Mouse (Mus musculus) forebrain, embryonic 16.5 days (tissue): ENCODE data around the gene Rfc4. TPM values are rescaled to one million over a fixed set of nuclear protein-coding genes. Genes with fewer than 3 reads are reported as not detected.
A peak's percentile ranks its signal among the peaks of the same experiment; 100 is the strongest.

Source experiments
- ATAC-seq: fragments of 200-750 bp; cut with Nextera tagmentation; 2 replicates; pipeline ENCODE4 v1.8.0; 2017; ENCODE audit warnings: mild to moderate bottlenecking, moderate library complexity
- H3K27ac ChIP-seq: fragments of 300-500 bp; sonication (generic); 2 replicates; pipeline ENCODE4 v1.5.1; 2014; ENCODE audit warnings: low read length, control low read depth
- H3K27me3 ChIP-seq: fragments of 300-500 bp; sonication (generic); replicated peaks from 2 replicates; pipeline ENCODE4 v1.6.1; 2014; ENCODE audit warnings: low read length; ENCODE audit not compliant: control insufficient read depth, insufficient read depth
- H3K36me3 ChIP-seq: fragments of 300-500 bp; sonication (generic); 2 replicates; pipeline ENCODE4 v1.6.1; 2014; ENCODE audit not compliant: control insufficient read depth, insufficient read depth
- H3K4me1 ChIP-seq: fragments of 300-500 bp; sonication (generic); replicated peaks from 2 replicates; pipeline ENCODE4 v1.6.1; 2014; ENCODE audit warnings: low read length; ENCODE audit not compliant: control insufficient read depth, insufficient read depth
- H3K4me2 ChIP-seq: fragments of 300-500 bp; sonication (generic); 2 replicates; pipeline ENCODE4 v1.6.1; 2014; ENCODE audit warnings: mild to moderate bottlenecking, low read length, control low read depth
- H3K4me3 ChIP-seq: fragments of 300-500 bp; sonication (generic); replicated peaks from 2 replicates; pipeline ENCODE4 v1.5.1; 2014; ENCODE audit warnings: mild to moderate bottlenecking, low read length, control low read depth
- H3K9ac ChIP-seq: fragments of 300-500 bp; sonication (generic); replicated peaks from 2 replicates; pipeline ENCODE4 v1.6.1; 2014; ENCODE audit warnings: low read depth, low read length, control low read depth
- H3K9me3 ChIP-seq: fragments of 300-500 bp; sonication (generic); 2 replicates; pipeline ENCODE4 v1.6.1; 2016; ENCODE audit warnings: low read length; ENCODE audit not compliant: control insufficient read depth
- WGBS: fragments of 180-500 bp; shearing (Covaris S2); extraction: QIAGEN DNeasy Blood & Tissue Kit; methylation state at CpG from one replicate; pipeline ENCODE4 v1.1.7; 2014; 5-methylcytosine and 5-hydroxymethylcytosine counted together
- polyA plus RNA-seq: library from polyadenylated mRNA; unstranded; fragments of >200 nt; fragmentation: Nextera tagmentation; extraction: Ambion mirVana; gene quantifications from 2 replicates; pipeline ENCODE4 v1.2.1, GENCODE M21; 2015

Rfc4 gene
- polyA plus RNA-seq: 67.2 and 79.4 TPM in 2 replicates

DNA sequence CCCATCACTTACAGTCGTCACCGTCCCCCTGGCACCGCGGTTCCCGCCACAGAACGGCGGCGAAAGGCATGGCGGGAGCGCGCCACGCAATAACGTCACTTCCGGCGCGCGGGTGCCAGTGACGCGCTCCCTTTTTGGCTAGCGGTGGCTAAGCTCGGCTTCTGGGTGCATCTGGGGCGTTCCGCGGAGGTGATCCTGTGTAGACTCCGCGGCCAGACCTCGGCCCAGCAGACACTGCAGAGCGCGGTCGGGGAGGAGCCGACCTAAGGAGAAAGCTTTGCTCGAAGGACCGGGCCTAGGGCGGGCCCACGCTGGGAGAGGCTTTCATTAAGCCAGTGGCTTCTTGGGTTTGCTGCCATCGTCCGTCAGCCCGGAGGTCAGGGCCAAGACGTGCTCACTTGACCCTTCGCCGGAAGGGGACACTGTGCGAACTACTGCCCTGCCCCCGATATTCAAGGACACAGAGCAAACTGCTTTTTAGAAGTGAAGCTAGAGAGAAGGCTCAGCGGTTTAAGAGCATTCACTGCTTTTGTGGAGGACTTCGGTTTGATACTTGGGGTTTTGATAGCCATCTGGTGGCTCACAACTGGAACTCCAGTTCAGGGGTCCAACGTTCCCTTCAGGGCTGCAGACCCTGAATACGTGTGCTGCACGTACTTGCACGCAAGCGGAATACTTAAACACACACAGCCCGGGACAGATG is at the start of gene Rfc4:
TSS of gene Rfc4 (minus strand) at position 65 of the 703 bp plus-strand sequence.
- H3K9me3 ChIP-seq: no peaks in the 10 kb centered on the region
- WGBS: under 1% methylated on average over 51 of the region's 51 CpGs
- peak within 1 kb of the TSS; percentile 78 for H3K4me3 ChIP-seq
- ATAC-seq: peak; percentile 96
- H3K4me2 ChIP-seq: peak within 1 kb of the TSS; percentile 97
- peak within 1 kb of the TSS; percentile 96 for H3K9ac ChIP-seq
- no peaks in the 10 kb centered on the region for H3K27me3 ChIP-seq
- peaks cover 18% of the 10 kb centered on the region for H3K4me1 ChIP-seq
- H3K36me3 ChIP-seq: no peaks in the 10 kb centered on the region; the same call in 1 of the 2 replicates
- peak within 1 kb of the TSS; percentile 96 for H3K27ac ChIP-seq

DNA sequence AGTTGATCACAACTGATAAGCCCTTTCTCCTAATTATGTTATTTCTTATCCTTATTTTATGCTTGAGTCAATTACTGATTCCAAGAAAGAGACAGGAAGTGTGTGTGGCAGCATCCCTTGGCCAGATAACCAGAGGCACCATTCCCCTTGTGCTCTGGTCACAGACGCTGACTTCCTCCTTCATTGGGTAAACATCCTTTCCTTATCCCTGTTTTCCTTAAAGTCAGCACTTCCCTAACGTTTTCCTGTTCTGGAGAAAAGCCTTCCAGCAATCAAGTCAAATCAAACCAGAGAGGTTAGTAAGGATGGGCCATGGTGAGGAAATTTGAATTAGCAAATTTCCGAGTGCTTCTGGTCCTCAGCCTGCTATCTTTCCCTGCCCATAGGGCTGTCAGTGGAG is 48.4 kb upstream of the Rfc4 start:
- ATAC-seq: no peak
- WGBS: 71% methylated on average over 3 of the region's 3 CpGs
- Histone ChIP-seq H3K9me3 (peaks cover 5% of the 10 kb centered on the region; the same call in 1 of the 2 replicates), H3K4me1 (no peaks in the 10 kb centered on the region), H3K27me3 (no peaks in the 10 kb centered on the region), H3K4me2 (no peak overlapping the region), H3K27ac (no peak overlapping the region), H3K36me3 (no peaks in the 10 kb centered on the region), H3K4me3 (no peak overlapping the region), H3K9ac (no peak overlapping the region)

DNA sequence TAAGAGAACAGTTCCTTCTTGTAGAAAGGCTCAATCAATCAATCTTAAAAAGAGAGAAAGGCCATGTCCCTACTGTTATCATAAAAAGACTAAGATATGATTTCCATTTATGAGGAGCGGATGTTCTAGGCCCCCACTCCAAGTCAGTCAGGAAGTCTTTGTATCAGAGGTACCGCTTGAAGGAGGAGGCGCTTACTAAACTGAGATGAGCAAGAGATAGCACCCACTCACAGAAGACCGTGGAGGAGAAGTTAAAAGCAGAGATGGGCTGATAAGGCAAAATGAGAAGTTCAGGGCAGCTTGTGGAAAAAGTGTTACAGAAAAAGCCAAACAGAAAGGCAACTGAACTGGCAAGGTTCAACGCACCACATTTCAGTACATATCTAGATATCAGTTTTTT is 47.3 kb upstream of the Rfc4 start:
- Histone ChIP-seq H3K27ac (no peak overlapping the region), H3K4me3 (no peak overlapping the region), H3K9ac (no peak overlapping the region), H3K36me3 (no peaks in the 10 kb centered on the region), H3K4me2 (no peak overlapping the region), H3K9me3 (peaks cover 5% of the 10 kb centered on the region; the same call in 1 of the 2 replicates), H3K27me3 (no peaks in the 10 kb centered on the region), H3K4me1 (no peaks in the 10 kb centered on the region)
- 92% methylated on average over 5 of the region's 5 CpGs for WGBS
- ATAC-seq: no peak

DNA sequence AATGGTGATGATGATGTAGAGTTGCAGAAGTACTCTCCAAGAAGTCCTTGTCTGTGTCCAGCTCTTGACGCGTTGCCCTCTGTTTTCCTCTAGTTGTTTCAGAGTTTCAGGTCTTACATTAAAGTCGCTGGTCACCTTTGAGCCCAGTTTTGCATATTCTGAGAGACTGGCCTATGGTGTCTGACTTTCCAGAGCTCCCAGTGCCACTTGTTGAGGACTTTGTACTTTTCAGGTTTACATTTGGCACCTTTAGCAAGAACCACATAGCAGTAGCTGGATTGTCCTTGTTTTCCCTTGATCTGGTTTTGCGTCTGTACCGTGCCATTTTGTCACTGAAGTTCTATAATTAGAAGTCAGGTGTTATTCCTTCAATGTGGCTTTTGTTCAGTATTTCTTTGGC is 46.4 kb upstream of the Rfc4 start:
- 93% methylated on average over 5 of the region's 5 CpGs for WGBS
- H3K36me3 ChIP-seq: no peaks in the 10 kb centered on the region
- H3K9me3 ChIP-seq: peaks cover 5% of the 10 kb centered on the region; the same call in 1 of the 2 replicates
- no peak overlapping the region for H3K27ac ChIP-seq
- no peaks in the 10 kb centered on the region for H3K27me3 ChIP-seq
- H3K4me2 ChIP-seq: no peak overlapping the region
- H3K4me1 ChIP-seq: no peaks in the 10 kb centered on the region
- no peak overlapping the region for H3K9ac ChIP-seq
- no peak overlapping the region for H3K4me3 ChIP-seq
- ATAC-seq: no peak

DNA sequence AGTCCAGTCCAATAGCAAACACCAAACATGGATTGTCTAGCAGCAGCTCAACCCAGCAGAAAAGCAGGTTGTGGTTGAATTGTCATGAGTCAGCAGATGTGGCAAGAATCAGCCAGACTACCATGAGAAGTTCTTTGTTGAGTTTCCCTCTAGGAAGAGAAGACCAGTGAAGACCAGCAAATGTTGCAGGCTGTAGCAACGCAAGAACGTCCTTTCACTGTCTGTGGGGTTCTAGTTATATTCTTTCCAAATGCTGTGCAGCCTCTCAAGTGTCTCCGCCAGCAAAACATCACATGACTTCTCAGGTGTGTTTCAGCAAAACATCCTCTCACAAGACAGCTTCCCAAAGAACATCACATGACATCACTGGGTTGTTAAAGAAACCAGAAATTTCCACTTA is 43.3 kb upstream of the Rfc4 start:
- Histone ChIP-seq H3K9me3 (peaks cover 5% of the 10 kb centered on the region; the same call in 1 of the 2 replicates), H3K27me3 (no peaks in the 10 kb centered on the region), H3K9ac (no peak overlapping the region), H3K27ac (no peak overlapping the region), H3K4me2 (no peak overlapping the region), H3K4me3 (no peak overlapping the region), H3K4me1 (no peaks in the 10 kb centered on the region), H3K36me3 (no peaks in the 10 kb centered on the region)
- 88% methylated on average over 3 of the region's 3 CpGs for WGBS
- ATAC-seq: no peak

DNA sequence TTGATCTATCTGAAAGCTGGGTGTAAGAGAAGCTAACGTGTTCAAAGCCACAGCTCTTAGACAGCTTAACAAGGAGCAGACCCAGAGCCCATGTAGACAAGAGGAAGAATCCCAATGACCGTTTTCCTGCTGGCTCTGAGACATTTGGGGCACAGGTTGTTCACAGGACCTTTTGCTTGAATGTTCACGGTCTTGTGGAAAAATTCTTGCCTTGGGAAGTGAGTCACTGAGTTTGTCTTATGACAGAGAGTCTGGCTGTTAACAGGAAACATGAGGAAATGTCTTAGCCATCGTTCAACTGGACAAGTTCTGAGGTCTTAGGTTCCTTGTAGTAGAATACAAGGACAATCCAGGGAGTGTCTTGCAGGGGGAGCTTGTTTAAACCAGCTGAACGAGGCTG is 39.5 kb upstream of the Rfc4 start:
- no peak overlapping the region for H3K4me3 ChIP-seq
- no peak overlapping the region for H3K27ac ChIP-seq
- H3K4me1 ChIP-seq: no peaks in the 10 kb centered on the region
- no peak for ATAC-seq
- H3K9me3 ChIP-seq: no peaks in the 10 kb centered on the region
- H3K9ac ChIP-seq: no peak overlapping the region
- no peaks in the 10 kb centered on the region for H3K27me3 ChIP-seq
- WGBS: 77% methylated on average over 5 of the region's 5 CpGs
- no peaks in the 10 kb centered on the region for H3K36me3 ChIP-seq
- no peak overlapping the region for H3K4me2 ChIP-seq

DNA sequence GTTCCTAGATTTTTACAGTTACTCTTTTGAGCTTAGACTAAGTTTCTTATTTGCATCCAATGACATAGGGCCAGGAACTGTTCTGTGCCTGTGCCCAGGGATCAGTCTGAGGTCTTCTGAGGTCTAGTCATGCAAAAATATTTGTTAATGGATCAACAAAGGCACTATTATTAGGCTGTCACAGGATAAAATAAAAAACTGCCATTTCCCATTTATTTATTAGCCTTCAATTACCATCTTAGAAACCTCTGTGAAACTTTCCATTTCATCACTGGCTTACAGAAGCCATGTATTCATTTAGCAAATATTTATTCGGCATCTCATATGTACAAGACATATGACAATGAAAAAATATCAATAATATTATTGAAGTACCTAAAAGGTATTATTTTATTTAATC is 39.1 kb upstream of the Rfc4 start:
- no peak for ATAC-seq
- no peak overlapping the region for H3K27ac ChIP-seq
- no peak overlapping the region for H3K4me3 ChIP-seq
- no peak overlapping the region for H3K9ac ChIP-seq
- WGBS: 98% methylated on average over 1 of the region's 1 CpGs
- H3K4me2 ChIP-seq: no peak overlapping the region
- no peaks in the 10 kb centered on the region for H3K4me1 ChIP-seq
- no peaks in the 10 kb centered on the region for H3K36me3 ChIP-seq
- H3K9me3 ChIP-seq: no peaks in the 10 kb centered on the region
- H3K27me3 ChIP-seq: no peaks in the 10 kb centered on the region

DNA sequence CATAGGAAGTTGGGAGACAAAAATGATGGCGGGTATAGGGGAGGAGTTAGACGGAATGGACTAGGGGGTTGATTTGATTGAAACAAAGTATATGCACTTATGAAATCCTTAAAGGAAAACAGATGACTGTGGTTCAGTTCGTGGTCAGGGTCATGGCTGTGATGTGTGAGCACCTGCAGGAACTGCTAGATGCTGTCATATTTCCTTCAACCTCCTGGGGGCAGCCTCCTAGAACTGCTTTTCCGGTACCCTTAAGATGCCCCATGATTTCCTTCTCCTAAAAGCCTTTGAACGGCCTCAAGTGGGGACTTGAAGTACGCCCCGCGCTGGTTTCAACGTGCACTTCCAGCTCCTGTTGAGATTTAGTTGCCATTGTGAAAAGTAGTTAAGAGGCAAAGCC is 37.9 kb upstream of the Rfc4 start:
- no peak overlapping the region for H3K9ac ChIP-seq
- H3K9me3 ChIP-seq: no peaks in the 10 kb centered on the region
- H3K27me3 ChIP-seq: no peaks in the 10 kb centered on the region
- 44% methylated on average over 9 of the region's 9 CpGs for WGBS
- H3K27ac ChIP-seq: no peak overlapping the region
- ATAC-seq: no peak
- H3K4me3 ChIP-seq: no peak overlapping the region
- no peaks in the 10 kb centered on the region for H3K36me3 ChIP-seq
- H3K4me2 ChIP-seq: no peak overlapping the region
- no peaks in the 10 kb centered on the region for H3K4me1 ChIP-seq

DNA sequence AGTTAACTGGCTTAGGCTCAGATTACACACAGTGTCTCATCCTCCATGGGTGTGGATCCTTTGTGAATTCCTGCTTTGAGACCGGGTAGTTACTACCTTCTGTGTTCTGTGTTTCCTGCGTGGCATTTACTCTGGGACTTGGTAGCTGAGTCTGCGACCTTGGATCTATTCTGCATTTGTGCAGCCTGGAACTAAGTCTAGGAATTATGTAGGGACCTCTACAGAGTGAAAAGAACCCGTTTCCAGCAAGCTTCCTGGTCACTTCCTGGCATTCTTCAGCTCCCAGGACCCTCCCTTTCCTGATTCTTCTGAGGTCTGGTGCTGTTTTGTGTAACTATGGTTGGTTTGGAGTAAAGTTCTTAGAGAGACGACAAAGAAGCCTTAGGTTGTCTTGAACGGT is 36.9 kb upstream of the Rfc4 start:
- Histone ChIP-seq H3K36me3 (no peaks in the 10 kb centered on the region), H3K27me3 (no peaks in the 10 kb centered on the region), H3K9ac (no peak overlapping the region), H3K4me1 (no peaks in the 10 kb centered on the region), H3K4me3 (no peak overlapping the region), H3K4me2 (no peak overlapping the region), H3K27ac (no peak overlapping the region), H3K9me3 (no peaks in the 10 kb centered on the region)
- no peak for ATAC-seq
- 76% methylated on average over 6 of the region's 6 CpGs for WGBS

DNA sequence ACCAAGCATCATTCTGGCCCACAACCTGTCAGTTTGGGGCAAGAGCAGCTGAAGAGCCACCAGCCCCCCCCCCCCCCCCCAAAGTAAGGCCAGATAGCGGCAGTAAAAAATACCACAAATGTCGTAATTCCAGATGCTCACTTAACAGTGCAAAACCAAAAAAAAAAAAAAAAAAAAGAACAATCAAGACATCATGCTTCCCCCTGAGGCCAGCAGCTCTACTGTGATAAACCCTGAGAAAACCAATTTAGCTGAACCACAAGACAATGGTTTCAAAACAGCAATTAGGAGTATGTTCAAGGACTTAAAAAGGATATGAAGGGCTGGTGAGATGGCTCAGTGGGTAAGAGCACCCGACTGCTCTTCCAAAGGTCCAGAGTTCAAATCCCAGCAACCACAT is 34.6 kb upstream of the Rfc4 start:
- Histone ChIP-seq H3K4me3 (no peak overlapping the region), H3K4me1 (no peaks in the 10 kb centered on the region), H3K4me2 (no peak overlapping the region), H3K36me3 (no peaks in the 10 kb centered on the region), H3K27ac (no peak overlapping the region), H3K9me3 (no peaks in the 10 kb centered on the region), H3K27me3 (no peaks in the 10 kb centered on the region), H3K9ac (no peak overlapping the region)
- 85% methylated on average over 3 of the region's 3 CpGs for WGBS
- ATAC-seq: no peak
